Mouse (Mus musculus) T-helper 1 cell (primary cell): ENCODE data around the gene Rfc1.

Experiments used
- in situ Hi-C: fragments of 300-600 bp; cut with MboI, MseI; formaldehyde crosslinking; loops from one replicate; pipeline ENCODE4 v1.15.1; 2025; ENCODE audit warnings: high pct_unique_total_duplicates

Rfc1 gene

DNA sequence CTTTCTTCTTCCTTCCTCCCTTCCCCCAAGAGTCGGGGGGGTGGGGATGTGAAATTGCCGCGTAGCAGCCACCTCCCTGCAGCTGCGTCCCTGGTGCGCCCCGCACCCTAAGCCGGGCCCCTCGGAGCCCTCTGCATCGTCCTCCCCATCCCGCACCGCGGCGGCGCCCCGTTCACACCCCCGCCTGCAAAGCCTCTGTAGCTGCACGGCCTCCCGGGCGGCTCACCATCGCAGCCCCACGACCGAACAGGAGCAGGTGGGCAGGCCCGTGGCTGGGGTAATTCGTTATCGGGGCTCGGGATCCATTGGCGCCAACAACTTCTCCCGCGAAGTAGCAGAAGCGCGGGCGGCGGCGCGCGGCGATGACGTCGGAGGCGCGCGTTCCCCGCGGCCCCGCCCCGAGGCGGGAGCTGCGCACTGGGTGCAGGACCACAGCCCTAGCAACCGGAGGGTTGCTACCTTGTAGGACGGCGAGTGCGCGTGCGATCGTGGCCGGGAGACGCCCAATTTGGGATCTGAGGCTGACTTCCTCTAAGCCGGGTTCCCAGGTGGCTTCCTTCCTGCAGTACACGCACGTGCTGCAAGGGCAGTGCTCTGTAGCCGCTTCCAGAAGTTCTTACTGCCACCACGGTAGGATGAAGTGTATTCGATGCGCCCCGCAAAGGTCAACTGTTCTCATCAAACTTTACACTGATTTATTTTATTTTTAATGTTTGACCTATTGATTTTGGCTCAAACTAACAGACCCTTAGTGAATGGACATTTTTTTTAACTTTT lies at the start of gene Rfc1:
Gene Rfc1 (minus strand): TSS at position 373 of the 777 bp plus-strand sequence.
- in situ Hi-C loops: loop anchor here (5.0 kb wide), 1 partner anchor 52 kb away; no protein-coding TSS in a partner anchor

DNA sequence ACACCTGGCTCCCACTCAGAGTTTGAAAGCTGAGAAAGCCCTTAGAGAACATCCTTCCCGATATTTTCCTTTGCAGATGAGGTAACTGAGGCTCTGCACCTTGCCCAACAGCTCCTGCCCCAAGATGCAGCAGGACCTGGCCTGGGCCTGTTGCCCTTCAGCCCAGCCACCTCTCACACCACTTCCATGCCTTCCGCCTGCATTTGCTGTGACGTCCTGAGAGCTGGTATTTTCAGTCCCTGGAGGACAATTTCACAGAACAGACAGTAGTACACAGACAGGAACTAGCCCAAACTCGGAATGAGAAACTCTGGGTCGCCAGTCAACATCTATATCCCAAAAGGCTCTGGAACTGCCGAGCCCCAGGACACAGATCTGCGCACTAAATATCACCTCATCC lies 39.3 kb upstream of the Rfc1 start:
- in situ Hi-C loops: no loop called here

DNA sequence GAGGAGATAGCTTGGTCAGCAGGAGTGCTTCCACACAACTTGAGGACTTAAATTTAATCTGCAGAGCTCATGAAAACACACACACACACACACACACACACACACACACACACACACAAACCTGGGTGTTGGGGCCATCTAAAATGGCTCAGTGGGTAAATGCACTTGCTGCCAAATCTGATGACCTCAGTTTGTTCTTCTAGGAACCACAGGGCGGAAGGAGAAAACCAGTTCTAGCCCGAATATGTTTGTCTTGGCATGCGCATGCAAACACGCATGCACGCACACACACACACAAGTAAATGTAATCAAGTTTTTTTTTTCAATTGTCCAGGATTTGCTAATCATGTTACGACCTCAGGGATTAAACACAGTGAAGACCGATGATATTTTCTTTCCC lies 36.1 kb upstream of the Rfc1 start:
- in situ Hi-C loops: no loop called here

DNA sequence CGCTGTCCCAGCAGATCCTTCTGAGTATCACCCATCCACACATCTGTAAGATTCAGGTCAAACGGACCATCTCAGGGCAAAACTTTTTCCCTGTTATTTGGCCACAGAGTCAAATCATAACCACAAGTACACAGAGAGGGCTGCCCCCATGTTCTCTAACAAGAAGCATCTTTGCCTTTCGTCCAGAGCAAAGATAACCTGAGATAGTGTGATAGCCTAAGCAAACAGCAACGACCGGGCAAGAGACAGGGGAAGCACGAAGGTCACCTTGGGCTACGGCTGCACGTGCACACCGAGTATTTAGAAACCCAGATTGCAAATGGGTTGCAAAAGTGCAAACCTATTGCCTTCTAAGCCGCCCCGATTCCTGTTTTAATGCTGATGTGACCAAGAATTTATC lies 32.4 kb upstream of the Rfc1 start:
- in situ Hi-C loops: no loop called here

DNA sequence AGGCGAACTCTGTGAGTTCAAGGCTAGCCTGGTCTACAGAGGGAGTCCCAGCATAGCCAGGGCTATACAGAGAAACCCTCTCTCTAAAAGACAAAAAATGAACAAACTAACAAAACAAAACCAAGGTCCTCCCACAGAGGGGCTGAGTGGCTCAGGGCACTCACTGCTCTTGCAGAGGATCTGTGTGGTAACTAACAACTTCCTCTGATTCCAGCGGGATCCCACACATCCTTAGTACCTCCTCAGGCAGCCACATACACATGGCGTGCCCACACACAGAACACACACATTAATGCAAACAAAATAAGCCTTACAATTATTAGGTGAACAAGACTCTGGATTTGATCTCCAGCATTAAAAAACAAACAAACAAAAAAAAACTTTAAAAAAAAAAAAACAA lies 22.3 kb upstream of the Rfc1 start:
- in situ Hi-C loops: no loop called here

DNA sequence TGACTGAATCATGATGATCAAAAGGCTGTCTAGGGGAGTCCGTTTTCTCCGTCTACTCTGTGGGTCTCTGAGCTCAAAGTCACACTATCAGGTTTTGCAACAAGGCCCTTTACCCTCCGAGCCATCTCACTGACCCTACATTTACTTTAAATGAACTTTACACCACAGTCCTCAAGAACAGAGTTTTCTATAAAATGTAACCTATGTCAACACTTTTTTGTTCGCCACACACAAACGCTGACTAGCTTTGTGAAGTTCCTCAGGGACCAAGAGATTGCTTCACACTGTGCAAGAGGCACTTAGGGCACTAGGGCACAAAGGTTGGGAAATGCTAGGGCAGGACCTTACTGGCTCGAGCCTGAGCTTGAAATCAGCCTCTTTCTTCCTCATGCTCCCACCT lies 21.4 kb upstream of the Rfc1 start:
- in situ Hi-C loops: no loop called here

DNA sequence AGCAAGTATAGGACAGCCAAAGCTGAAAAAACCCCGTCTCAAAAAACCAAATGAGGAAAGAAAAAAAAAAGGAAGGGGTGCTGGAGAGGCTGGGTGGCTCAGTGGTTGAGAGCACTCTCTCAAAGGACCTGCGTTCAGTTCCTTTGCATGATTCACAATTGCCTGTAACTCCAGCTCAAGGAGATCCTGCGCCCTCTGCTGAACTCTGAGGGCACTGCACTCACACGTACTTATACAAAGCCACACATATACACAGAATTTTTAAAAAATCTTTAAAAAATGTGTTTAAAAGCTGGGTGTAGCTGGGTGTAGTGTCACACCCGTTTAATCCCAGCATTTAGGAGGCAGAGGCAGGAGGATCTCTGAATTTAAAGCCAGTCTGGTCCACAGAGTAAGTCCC lies 19.5 kb upstream of the Rfc1 start:
- in situ Hi-C loops: no loop called here

DNA sequence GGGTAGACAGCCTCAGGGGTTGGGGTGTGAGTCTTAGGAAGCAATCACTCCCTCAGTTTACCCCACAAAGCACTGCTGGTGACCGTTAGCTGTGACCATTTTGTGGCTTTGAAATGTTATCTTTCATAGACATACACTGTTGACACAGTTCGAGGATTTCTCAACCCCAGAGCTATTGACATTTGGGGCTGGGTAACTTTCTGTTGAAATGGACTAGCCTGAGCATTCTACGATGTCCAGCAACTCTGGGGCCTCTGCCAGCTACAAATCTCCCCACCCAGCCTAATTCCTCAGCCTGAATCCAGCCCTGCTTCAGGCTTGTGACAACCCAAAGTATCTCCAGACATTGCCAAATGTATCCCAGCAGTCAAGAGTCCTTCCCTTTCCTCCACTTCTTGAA lies 18.6 kb upstream of the Rfc1 start:
- in situ Hi-C loops: no loop called here

DNA sequence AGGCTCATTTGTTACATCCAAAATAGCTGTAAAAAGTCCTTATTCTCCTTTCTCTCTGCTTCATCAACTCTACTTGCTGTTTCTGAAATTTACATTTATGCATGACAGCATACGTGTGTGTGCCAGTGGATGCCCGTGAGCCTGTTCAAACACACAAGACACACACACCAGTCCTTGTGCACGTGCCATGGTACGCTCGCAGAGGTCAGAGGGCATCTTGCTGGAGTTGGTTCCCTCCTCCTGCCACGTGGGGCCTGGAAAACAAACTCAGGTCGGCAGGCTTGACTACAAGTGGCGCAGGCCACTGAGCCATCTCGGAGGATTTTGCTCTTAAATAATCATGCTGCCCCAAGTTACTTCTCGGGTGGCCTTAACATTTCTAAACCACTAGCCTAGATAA lies 15.0 kb upstream of the Rfc1 start:
- in situ Hi-C loops: no loop called here

DNA sequence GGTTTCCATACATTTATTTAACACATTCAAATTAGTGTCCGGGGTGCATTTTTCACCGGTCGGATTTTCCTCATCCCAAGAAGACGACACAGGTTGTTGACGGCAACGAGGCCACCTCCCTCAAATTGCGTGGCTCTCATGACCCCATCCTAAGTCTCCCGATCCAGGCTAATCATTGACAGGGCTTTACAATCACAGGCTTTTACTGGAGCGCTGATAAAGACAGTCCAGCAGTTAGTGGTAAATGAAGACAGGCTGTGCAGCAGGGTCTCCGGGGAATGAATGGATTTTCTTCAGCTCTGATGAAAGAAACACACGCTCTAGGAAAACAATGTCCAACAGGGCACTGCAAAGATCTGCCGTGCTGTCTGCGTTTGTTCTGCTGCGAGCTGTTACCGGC lies 12.7 kb upstream of the Rfc1 start, which contains the start of gene Klb:
Gene Klb (plus strand): TSS at position 147 of the 400 bp plus-strand sequence.
- in situ Hi-C loops: no loop called here

DNA sequence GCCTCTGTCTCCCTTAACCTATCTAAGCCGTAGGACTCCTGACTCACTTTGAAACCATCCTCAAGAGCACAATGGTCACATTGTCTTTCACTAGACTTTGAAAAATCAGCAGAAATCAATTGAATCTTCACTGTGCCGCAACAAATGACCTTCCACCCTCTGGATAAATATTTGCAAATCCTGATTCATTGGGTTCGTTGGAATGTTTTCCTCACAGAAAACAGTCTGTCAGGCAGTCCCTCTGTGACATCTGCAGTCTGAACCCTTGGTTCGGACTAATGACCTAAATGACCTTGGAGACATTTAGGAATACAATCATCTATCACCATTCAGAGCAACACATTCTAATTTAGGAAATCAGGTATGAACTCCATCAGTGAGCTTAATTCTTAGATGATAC lies 4.7 kb upstream of the Rfc1 start:
- in situ Hi-C loops: no loop called here

DNA sequence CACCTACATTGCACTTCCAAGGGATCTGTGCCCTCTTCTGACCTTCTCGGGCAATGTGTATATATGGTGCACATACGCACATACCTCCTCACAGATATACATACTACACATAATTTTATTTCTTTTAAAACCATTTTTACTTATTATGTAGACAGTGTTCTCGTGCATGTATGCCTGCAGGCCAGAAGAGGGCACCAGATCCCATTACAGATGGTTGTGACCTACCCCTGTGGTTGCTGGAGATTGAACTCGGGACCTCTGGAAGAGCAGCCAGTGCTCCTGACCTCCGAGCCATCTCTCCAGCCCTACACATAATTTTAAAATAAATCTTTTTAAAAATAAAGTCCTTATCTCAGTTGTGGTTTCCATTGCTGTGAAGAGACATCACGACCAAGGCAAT lies 2.9 kb upstream of the Rfc1 start:
- in situ Hi-C loops: loop anchor here (5.0 kb wide), 1 partner anchor 49 kb away; no protein-coding TSS in a partner anchor

DNA sequence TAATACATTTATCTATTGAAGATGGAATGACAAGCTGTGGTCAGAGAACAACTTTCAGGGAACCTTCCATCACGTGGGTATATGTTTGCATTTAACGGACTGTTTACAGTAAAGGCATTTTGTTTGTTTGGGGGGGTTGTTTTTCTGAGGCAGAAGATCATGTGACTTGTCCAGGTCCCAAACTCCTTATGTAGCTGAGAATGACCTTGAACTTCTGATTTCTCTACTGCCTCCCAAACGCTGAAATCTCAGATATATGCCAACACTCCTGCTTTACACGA lies 545 bp upstream of the Rfc1 start:
- in situ Hi-C loops: loop anchor here (5.0 kb wide), 1 partner anchor 51 kb away; no protein-coding TSS in a partner anchor

DNA sequence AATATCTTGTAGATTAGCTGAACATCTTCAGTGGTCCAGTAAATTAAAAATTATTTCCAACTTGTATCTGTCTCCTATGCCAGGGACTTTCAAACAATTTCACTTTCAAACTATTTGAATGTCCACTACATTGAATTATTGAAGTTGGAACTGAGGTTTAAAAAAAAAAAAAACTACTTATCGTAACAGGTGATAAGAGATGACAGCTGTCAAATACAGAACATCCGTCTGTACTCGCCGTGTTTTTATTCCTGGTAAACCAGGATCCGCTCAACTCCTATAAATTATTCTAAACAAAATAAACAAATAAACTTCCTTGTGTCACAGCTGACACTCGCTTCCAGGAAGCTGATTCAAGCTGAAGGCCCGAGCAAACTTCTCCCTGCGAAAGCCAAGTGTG lies 682 bp downstream of the Rfc1 start:
- in situ Hi-C loops: loop anchor here (5.0 kb wide), 1 partner anchor 53 kb away; no protein-coding TSS in a partner anchor

DNA sequence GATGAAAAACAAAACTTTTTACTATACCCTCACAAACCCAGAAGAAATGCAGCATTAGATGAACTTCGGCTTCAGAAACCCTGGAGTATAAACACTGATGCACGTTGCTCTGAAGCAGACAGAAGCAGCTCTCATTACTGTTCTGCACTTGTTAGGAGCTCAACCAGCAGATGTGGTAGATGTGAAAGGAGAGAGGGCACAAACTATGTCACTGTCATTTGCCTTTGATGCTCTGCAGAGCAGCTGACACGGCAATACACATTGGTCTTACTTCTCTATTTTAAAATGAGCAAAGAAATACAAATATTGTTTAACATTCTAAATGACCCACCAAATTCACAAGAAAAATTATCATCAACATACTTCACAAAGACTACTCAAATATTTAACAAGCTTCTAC lies 5.5 kb downstream of the Rfc1 start:
- in situ Hi-C loops: no loop called here

DNA sequence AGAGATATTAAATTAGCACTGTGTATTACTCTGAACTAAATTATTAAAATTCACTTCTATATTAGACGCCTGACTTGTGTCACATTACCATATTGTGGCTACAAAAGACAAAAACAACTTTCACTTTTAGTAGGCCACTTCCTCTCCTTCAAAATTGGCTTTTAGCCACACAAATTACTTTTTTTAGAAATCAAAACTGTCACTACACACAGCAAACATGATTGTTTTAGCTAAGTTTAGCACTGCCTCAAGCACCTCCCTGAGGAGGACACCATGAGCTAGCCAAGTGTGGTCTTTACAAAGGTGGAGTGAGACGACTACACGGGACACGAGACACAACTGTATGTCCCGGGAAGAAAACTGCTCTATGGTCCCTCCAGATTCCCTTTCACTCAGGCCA lies 9.3 kb downstream of the Rfc1 start:
- in situ Hi-C loops: no loop called here

DNA sequence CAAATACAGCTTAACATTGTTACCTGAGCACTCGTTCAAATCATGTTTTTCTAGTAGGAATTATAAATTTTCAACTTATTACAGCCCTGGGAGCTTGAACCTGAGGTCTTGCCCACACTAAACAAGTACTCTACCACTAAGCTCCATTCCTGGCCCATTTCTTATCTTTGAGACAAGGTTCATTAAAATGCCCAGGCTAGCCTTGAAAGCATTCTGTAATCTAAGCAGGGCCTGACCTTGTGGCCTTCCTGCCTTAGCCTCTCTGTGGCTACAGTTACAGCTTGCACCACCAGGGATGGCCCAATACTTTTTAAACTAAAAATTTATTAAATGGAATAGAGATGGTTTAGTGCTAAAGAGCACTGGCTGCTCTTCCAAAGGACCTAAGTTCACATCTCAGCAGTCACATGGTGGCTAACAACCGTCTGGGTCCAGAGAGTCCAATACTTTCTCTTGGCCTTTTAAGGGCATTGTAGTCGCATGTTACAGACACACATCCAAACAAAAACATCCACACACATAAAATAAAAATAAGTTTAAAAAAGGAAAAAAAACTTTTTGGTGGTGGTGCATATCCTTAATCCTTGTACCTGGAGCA lies 10.6 kb downstream of the Rfc1 start:
- in situ Hi-C loops: no loop called here

DNA sequence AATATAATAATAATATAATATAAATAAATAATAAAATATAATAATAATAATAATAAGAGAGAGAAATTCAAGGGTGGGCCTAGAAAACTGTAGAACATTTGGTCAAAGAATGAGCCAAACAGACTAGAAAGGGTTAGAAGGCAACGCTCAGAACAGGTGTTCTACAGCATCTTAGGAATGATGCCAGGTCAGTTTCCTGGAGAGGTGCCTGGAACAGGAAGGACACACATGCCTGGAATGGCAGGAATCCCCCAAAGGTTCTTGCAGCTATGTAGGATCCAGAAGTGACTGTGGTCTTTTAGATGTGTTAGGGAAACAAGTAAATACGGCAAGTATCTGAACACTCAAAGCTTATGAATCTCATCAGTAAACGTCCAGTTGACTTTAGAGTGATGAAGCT lies 11.2 kb downstream of the Rfc1 start:
- in situ Hi-C loops: no loop called here

DNA sequence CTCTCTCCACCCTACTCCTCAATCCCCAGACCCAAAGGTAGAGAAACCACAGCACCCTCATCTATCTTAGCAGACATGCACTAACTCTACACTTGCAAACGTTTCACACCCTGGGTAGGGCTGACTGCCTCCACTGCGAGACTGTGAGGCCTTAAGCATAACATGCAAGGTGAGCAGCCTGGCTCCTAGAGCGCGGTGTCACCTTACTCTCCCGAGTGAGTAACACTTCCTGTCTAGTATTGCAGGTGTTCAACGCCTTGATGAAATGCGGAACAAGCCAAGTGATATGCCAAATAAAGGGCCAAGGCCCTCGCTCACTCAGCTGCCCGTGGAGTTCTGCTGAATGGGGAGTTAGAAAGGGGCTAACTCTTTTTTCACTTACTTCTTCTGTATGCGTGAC lies 13.3 kb downstream of the Rfc1 start:
- in situ Hi-C loops: no loop called here

DNA sequence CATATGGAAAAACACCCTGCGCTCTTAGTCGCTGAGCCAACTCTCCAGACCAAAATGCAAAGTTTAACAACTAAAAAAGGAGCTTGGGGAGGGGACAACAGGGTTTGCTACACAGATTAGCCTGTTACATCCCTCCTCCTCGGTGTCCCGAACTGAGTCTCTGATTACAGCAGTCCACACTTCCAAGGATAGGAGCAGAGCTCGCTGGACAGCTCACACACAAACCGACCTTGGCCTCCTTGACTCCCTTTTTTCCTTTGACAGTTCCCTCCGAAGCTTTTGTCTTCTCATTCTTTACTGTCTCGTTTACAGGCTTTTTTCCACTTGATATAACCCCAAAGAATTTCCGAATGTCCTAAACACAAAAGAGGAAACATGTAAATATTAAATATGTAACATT lies 16.3 kb downstream of the Rfc1 start:
- in situ Hi-C loops: no loop called here

DNA sequence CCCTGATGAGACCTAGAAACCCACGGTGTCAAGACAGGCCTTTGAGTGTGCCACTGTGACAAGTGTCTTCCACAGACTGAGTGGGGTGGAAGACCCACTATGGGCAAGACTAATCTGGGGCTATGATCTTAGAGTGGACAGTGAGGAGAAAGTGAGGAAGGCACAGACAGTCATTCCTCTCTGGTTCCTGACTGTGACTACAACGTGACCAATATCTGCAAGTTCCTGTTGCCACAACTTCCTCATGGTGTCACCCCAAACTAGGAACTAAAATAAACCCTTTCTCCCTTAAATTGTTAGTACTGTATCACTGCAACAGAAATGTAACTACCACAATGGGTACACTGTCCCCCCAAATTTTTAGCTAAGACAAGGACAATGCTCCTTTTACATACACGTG lies 26.6 kb downstream of the Rfc1 start:
- in situ Hi-C loops: no loop called here

DNA sequence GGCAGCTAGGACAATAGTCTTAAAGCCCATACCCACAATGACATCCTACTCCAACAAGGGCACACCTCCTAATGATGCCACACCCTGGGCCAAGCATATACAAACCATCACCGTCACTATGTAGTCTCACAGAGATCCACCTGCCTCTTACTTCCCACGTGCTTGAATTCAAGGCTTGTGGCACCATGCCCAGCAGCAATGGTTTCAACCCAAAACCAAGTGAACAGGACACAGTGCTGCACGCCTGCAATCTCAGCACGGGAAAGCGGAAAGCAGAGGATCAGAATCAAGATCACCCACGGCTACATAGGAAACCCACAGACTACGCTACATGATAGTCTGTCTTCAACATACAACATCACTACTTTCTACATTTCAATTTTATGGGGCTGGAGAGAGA lies 27.3 kb downstream of the Rfc1 start:
- in situ Hi-C loops: no loop called here

DNA sequence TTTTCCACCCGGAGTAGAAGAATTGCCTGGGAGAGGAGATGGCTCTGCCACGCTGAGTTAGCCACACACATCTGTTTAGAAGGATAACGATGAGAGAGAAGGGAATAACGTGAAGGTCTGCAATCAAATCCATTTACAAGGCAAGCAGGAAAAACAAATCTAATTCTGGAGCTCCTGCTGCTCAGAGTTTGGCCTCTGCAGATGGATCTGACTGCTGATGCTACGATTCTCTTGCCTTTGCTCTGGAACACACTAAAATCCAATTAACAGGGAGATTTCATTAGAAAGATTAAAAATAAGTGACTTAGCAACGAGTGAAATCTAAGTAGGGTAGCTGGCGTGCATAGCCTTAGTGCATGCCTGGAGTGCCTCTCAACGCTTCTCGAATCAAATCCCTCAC lies 30.0 kb downstream of the Rfc1 start:
- in situ Hi-C loops: no loop called here

DNA sequence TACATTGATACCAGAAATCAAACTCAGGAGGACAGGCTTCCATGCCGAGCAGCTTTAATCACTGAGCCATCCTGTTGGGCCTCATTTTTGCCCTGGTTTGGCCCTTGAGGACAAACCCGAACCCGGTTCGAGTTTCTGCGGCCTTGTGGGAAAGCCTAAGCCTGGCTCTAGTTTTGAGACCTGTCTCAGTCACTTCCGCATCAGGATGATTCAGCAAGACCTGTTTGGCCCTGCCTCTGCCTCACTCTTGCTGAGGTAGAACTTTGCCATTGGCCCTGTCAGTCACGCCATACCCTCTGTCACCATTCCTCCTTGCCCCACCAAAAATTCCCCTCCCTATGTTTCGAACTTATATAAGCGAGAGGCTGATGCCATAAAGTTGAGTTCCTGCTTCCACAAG lies 35.3 kb downstream of the Rfc1 start:
- in situ Hi-C loops: no loop called here
